Mouse (Mus musculus): ENCODE data around the gene Efemp2. TPM values are rescaled to one million over a fixed set of nuclear protein-coding genes. Genes with fewer than 3 reads are reported as not detected.

Gene Efemp2
- polyA plus RNA-seq, 1 experiment, result 11.3 TPM

DNA sequence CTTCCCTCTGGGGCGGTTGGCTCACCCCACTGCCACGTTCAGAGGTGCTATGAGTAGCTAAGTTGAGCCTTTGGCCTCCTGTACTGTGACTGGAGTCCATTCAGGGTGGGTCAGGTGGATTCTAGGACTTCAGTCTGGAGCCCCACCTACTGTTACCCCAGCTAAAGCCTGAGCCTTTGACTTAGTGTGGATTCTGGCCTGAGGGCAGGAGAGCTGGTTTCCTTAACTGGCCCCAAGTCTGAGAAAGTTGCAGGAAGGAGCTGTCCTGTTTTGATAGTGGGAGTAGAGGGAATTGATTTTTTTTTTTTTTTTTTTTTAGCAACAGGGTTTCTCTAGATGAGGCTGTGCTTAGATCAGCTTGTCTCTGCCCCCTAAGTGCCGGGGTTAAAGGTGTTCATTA, 20.6 kb downstream of the Efemp2 start:
- Histone ChIP-seq H3K27ac (ENCODE audit: insufficient read depth, low read depth, low read length) (no peak overlapping the region), H3K4me3 (ENCODE audit: insufficient read depth, low read length) (no peak overlapping the region), H3K4me1 (ENCODE audit: control insufficient read depth, insufficient read depth, low read length) (peaks cover 3% of the 10 kb centered on the region)
- no peak for TF ChIP-seq POLR2A (IDR thresholded peaks at IDR 0.05; ENCODE audit: borderline replicate concordance, low read depth, low read length)
- TF ChIP-seq CTCF (IDR thresholded peaks at IDR 0.05; ENCODE audit: low read depth, low read length), result no peak

DNA sequence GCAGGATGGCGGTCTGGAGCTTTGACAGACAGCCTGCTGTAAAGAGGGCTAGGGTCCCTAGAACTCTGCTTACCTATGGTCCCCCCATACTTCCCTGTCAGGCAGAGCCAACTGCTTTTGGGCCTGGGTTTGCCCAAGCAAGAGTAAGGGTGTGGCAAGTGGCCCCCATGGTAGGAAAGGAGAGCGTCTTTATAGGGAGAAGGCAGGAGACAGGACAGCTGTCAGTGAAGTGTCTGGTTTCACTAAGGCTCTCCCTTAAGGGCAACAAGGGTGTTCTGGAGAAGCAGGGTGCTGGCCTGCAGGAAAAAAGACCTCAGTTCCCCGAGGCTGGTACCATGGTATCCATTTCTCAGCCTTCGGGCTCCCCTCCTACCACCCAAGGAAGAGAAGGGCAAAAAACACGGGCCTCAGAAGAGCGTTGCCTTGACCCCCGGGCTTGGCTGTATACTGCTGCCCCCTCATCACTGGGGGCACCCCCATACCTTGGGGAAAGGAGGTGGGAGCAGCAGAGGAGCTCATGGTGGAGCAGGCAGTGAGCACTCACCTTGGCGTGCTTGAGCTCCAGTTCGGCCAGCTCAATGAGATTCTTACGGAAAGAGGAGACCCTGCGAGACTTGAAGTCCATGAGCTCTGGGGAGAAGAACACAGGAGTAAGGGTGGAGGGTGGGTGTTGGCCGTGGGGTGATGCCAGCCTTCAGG, 21.7 kb downstream of the Efemp2 start:
- no peak for TF ChIP-seq POLR2A (IDR thresholded peaks at IDR 0.05; ENCODE audit: borderline replicate concordance, low read depth, low read length)
- no peak for TF ChIP-seq CTCF (IDR thresholded peaks at IDR 0.05; ENCODE audit: low read depth, low read length)
- Histone ChIP-seq H3K4me3 (ENCODE audit: insufficient read depth, low read length) (no peak overlapping the region), H3K27ac (ENCODE audit: insufficient read depth, low read depth, low read length) (no peak overlapping the region), H3K4me1 (ENCODE audit: control insufficient read depth, insufficient read depth, low read length) (peaks cover 3% of the 10 kb centered on the region)

DNA sequence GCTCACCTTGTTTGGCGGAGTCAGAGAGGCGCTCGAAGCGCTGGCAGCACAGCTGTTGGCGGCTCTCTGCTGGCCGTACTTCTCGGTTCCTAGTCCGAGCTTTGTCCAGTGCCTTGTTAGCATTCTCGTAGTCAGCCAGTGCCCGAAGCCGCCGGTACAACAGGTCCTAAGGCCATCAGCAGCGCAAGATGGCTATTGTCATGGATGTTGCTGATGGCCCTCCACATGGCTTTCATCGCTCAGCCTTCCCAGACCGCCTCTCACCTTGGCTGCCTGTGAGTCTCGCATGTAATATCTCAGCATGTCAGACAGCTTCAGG, 22.3 kb downstream of the Efemp2 start:
- TF ChIP-seq POLR2A (IDR thresholded peaks at IDR 0.05; ENCODE audit: borderline replicate concordance, low read depth, low read length) (no peak), CTCF (IDR thresholded peaks at IDR 0.05; ENCODE audit: low read depth, low read length) (no peak)
- Histone ChIP-seq H3K27ac (ENCODE audit: insufficient read depth, low read depth, low read length) (no peak overlapping the region), H3K4me1 (ENCODE audit: control insufficient read depth, insufficient read depth, low read length) (peaks cover 3% of the 10 kb centered on the region), H3K4me3 (ENCODE audit: insufficient read depth, low read length) (no peak overlapping the region)

DNA sequence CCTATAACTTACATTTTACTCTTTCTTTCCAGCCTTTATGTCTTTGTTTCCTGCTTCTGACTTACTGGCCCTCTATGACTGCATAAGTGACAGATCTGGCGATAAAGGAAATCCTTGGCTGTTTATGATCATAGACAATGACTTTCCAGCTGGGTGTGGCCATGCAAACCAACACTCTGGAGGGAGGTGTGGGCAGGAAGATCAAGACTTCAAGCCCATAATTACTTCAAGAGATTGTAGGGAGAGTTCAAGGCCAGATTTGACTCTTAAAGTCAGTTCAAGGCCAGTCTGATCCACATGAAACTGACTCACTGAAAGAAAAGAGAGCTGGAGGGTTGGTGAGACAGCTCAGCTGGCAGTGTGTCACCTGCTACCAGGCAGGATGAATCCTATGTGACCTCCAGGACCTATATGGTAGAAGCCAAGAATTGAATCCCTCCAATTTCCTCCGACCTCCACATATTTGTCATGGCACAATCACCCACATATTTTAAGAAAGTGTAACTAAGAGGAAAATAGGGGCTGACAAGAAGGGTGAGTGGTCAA, 26.6 kb downstream of the Efemp2 start:
- TF ChIP-seq CTCF (IDR thresholded peaks at IDR 0.05; ENCODE audit: low read depth, low read length), result no peak
- TF ChIP-seq POLR2A (IDR thresholded peaks at IDR 0.05; ENCODE audit: borderline replicate concordance, low read depth, low read length), result no peak
- no peak overlapping the region for H3K4me3 ChIP-seq (ENCODE audit: insufficient read depth, low read length)
- H3K27ac ChIP-seq (ENCODE audit: insufficient read depth, low read depth, low read length), result no peak overlapping the region
- no peaks in the 10 kb centered on the region for H3K4me1 ChIP-seq (ENCODE audit: control insufficient read depth, insufficient read depth, low read length)

GRCm38 (mm10) chr19:5503687-5504086, 29.9 kb downstream of the Efemp2 start, which contains the start of gene 1700020D05Rik:
Gene 1700020D05Rik, minus strand, starts transcription at chr19:5503787.
- no peak within 1 kb of the TSS for H3K4me3 ChIP-seq (ENCODE audit: insufficient read depth, low read length)

GRCm38 (mm10) chr19:5510031-5511026, 36.6 kb downstream of the Efemp2 start, which contains the start of gene Snx32:
Gene Snx32, minus strand, starts transcription at chr19:5510538.
- Histone ChIP-seq H3K4me1 (ENCODE audit: control insufficient read depth, insufficient read depth, low read length) (peaks cover 14% of the 10 kb centered on the region), H3K27ac (ENCODE audit: insufficient read depth, low read depth, low read length) (peak within 1 kb of the TSS; percentile 76), H3K4me3 (ENCODE audit: insufficient read depth, low read length) (peak within 1 kb of the TSS; percentile 80)
- TF ChIP-seq POLR2A (IDR thresholded peaks at IDR 0.05; ENCODE audit: borderline replicate concordance, low read depth, low read length) (peak; percentile 65; the same call in 1 of the 2 replicates), CTCF (IDR thresholded peaks at IDR 0.05; ENCODE audit: low read depth, low read length) (no peak; the same call in 1 of the 2 replicates)

More at GRCm38 (mm10) chr19:5503687-5504086, 29.9 kb downstream of the Efemp2 start, which contains the start of gene 1700020D05Rik:
- TF ChIP-seq POLR2A (IDR thresholded peaks at IDR 0.05; ENCODE audit: borderline replicate concordance, low read depth, low read length) (no peak), CTCF (IDR thresholded peaks at IDR 0.05; ENCODE audit: low read depth, low read length) (no peak)
- H3K27ac ChIP-seq (ENCODE audit: insufficient read depth, low read depth, low read length), result no peak within 1 kb of the TSS
- no peaks in the 10 kb centered on the region for H3K4me1 ChIP-seq (ENCODE audit: control insufficient read depth, insufficient read depth, low read length)

GRCm38 (mm10) chr19:5511074-5511632, 37.4 kb downstream of the Efemp2 start:
- Histone ChIP-seq H3K4me1 (ENCODE audit: control insufficient read depth, insufficient read depth, low read length) (peaks cover 14% of the 10 kb centered on the region), H3K4me3 (ENCODE audit: insufficient read depth, low read length) (peak overlapping the region; percentile 80), H3K27ac (ENCODE audit: insufficient read depth, low read depth, low read length) (peak overlapping the region; percentile 76)
- TF ChIP-seq POLR2A (IDR thresholded peaks at IDR 0.05; ENCODE audit: borderline replicate concordance, low read depth, low read length) (no peak), CTCF (IDR thresholded peaks at IDR 0.05; ENCODE audit: low read depth, low read length) (no peak)

- H3K4me1 ChIP-seq (ENCODE audit: control insufficient read depth, insufficient read depth, low read length), result peaks cover 14% of the 10 kb centered on the region
- no peak for TF ChIP-seq POLR2A (IDR thresholded peaks at IDR 0.05; ENCODE audit: borderline replicate concordance, low read depth, low read length)
- TF ChIP-seq CTCF (IDR thresholded peaks at IDR 0.05; ENCODE audit: low read depth, low read length), result no peak
- H3K27ac ChIP-seq (ENCODE audit: insufficient read depth, low read depth, low read length), result peak overlapping the region; percentile 72
- peak overlapping the region; percentile 80 for H3K4me3 ChIP-seq (ENCODE audit: insufficient read depth, low read length)
Measured at GRCm38 (mm10) chr19:5512091-5513004, 38.6 kb downstream of the Efemp2 start.
